Mouse (Mus musculus) G1E (cell line): ENCODE data around the gene Spint2.

Experiments
- GATA1 ChIP-seq: IDR thresholded peaks from 2 replicates; pipeline ENCODE4 v1.6.1; 2012; ENCODE audit warnings: borderline replicate concordance, low read length, inconsistent platforms, mixed read lengths
- POLR2AphosphoS5 ChIP-seq: IDR thresholded peaks from 2 replicates; pipeline ENCODE4 v1.6.1; 2012; ENCODE audit warnings: low read depth, low read length, inconsistent platforms; ENCODE audit not compliant: insufficient replicate concordance
- TAL1 ChIP-seq: conservative IDR thresholded peaks from 2 replicates; pipeline ENCODE4 v1.6.1; 2012; ENCODE audit warnings: low read depth, low read length, inconsistent platforms, mixed read lengths

GRCm38 (mm10) chr7:29305263-29305988 is 23.7 kb upstream of the Spint2 start:
- TF ChIP-seq GATA1 (no peak), TAL1 (no peak), POLR2AphosphoS5 (no peak)
